Mouse (Mus musculus) thymus, adult 18-20 months (tissue): ENCODE results near the gene Lsm7.

Source experiments
- DNase-seq, 2 experiments: peaks; one replicate each; pipeline ENCODE4 v3.0.0; 2022; ENCODE audit warnings: mixed read lengths in 2 of 2

Lsm7 gene

DNA sequence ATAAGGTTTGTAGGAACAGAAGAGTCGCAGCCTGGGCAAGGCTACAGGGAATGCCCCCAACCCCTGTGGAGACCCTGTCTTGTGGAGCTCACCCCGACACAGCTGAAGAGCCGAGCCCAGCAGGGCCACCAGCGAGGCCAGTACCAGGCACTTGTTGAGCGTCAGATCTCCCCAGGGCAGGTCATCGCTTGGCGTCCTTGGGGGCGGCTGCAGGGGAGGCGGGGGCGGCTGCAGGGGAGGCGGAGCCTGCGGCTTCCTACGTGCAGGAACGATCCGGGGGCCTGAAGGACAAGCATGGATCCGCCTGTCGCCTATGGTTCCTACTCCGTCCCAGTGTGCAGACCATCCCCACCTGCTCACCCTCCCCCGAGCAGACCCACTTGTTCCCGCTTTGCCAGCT lies 44.9 kb downstream of the Lsm7 start:
- DNase-seq, result no peak

- DNase-seq, result no peak
Observed at GRCm38 (mm10) chr10:80808985-80809632, 45.9 kb downstream of the Lsm7 start.

GRCm38 (mm10) chr10:80808099-80808984 lies 46.7 kb downstream of the Lsm7 start:
- DNase-seq, result no peak

DNA sequence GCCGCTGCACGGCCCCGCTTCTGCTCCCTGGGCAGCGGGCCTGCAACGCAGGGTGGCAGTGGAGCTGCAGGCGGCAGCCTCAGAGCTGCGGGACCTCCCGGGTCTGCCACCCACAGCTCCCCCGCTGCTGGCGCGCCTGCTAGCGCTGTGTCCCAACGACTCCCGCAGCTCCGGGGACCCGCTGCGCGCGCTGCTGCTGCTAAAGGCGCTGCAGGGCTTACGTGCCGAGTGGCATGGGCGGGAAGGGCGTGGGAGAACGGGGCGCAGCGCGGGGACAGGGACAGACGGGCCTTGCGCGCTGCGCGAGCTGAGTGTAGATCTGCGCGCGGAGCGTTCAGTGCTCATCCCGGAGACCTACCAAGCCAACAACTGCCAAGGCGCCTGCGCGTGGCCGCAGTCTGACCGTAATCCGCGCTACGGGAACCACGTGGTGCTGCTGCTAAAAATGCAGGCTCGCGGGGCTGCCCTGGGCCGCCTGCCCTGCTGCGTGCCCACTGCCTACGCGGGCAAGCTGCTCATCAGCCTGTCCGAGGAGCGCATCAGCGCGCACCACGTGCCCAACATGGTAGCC lies 47.9 kb downstream of the Lsm7 start:
- DNase-seq, result no peak

DNA sequence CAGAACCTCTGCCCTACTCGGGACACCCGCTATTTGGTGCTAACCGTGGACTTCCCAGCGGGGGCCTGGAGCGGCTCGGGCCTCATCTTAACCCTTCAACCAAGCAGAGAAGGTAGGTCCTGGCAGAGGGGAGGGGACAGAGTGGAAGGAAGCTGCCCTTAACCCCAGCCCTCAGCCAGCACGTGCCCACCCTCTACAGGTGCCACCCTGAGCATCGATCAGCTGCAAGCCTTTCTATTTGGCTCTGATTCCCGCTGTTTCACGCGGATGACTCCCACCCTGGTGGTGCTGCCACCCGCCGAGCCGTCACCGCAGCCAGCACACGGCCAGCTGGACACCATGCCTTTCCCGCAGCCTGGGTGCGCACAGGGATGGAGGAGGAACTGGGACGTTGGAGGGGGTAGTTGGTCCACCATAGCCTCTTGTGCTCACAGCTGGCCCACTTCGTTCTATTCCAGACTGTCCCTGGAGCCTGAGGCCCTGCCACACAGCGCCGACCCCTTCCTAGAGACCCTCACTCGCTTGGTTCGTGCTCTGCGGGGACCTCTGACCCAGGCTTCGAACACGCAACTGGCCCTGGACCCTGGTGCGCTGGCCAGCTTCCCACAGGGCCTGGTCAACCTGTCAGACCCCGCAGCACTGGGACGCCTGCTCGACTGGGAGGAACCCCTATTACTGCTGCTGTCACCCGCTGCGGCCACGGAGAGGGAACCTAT lies 48.5 kb downstream of the Lsm7 start:
- no peak for DNase-seq

DNA sequence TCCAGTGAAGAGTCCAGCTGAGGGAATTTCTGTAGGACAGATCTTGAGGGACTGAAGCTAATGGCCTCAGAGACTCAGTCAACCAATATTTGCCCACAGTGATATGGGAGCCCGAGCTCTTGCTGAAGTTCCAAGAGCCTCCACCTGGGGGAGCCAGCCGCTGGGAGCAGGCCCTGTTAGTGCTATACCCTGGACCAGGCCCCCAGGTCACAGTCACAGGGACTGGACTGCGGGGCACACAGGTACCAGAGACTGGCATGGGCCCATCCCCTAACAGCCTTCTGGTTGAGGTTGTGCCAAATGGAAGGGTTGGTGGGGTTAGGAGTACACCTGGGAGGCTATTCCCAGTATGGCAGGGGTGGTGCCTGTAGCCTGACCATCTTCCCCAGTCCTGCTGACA lies 49.1 kb downstream of the Lsm7 start:
- no peak for DNase-seq

- no peak for DNase-seq
Observed at GRCm38 (mm10) chr10:80805322-80805721, 49.7 kb downstream of the Lsm7 start.

DNA sequence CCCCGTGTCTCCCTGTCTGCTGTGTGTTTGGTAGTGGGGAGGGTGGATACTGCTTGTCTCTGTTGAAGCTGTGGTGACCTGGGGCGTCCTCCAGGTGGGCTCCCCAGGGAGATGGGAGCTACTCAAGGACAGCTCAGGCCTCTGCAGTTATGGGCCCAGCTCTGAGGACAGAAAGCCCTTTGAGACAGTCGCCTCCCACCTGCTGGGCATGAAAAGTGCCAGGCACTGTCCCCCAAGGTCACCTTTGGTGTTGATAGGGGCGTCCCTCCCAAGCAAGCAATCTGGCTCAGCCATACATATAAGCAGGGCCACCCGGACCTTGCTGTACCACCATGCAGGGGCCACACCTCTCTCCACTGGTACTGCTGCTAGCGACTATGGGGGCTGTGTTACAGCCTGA lies 50.1 kb downstream of the Lsm7 start, which contains the start of gene Amh:
Gene Amh (plus strand): TSS at position 328 of the 400 bp plus-strand sequence.
- no peak for DNase-seq

GRCm38 (mm10) chr10:80804340-80804739 lies 50.7 kb downstream of the Lsm7 start:
- no peak for DNase-seq

- DNase-seq, result no peak
Observed at GRCm38 (mm10) chr10:80802996-80803395, 52.0 kb downstream of the Lsm7 start.
